Mouse (Mus musculus): ENCODE measurements at regions not wholly inside any gene's neighbourhood (a gene's known extent, or its start where the extent isn't known, plus 50 kb on each side); places are given as distances from the start of the nearest gene placed in this dataset.

DNA sequence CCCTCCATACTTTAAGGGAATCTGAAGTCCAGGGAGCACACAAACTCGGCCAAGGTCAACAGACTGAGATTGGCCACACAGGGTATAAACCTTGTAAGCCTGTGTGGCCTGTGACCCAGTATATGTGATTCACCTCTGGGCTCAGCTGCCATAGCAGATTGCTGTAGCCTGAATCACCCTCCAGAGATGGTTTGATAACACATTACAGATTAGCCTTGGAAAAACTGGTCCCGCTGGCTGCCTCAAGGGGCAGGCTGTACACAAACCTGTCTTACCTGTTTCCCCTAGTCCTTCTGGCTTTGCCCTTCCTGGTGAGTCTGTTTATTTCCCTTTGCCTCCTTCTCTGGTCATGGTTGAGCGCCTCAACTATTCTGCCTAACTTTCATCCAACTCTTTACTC lies 91.0 kb upstream of the Gm9972 start:
- no peak for DNase-seq (ENCODE audit: low spot score in 2 of 2)

DNA sequence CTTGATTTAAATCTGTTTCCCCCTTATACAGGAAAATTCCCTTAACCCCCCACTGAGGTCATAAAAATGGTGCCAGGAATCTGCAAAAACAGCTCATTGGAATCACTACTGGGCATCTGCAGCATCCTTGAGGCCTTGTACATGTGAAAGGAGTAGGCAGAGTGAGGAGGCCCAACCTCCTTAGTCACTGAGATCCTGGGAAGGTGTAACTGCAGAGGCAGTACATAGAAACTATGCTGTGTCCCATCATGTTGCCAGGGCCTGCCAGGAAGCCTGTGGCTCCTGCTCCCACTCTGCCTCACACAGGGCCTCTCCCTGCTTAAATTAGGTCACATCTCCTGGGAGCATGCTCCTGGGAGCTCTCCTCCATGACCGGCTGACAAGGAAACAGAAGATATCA lies 85.7 kb upstream of the Gm9972 start:
- no peak for DNase-seq (ENCODE audit: low spot score in 2 of 2)

DNA sequence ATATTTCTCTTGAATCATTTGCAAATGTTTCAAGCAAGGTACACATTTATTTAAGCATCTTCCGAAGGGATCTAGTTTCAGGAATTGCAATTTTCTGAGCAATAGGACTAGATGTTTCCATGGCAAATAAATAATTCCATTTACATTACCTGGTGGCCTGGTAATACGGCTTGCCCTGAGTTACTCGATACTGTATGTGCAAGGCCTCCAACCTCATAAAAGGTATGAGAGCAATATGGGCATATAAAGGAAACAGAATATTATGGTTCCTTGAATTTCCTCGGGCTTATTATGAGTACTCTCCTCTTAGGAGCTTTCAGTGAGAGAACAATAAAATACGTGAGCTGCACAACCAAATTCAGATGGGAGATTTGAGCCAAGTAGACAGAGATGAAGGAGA lies 81.4 kb upstream of the Gm9972 start:
- no peak for DNase-seq (ENCODE audit: low spot score in 2 of 2)

DNA sequence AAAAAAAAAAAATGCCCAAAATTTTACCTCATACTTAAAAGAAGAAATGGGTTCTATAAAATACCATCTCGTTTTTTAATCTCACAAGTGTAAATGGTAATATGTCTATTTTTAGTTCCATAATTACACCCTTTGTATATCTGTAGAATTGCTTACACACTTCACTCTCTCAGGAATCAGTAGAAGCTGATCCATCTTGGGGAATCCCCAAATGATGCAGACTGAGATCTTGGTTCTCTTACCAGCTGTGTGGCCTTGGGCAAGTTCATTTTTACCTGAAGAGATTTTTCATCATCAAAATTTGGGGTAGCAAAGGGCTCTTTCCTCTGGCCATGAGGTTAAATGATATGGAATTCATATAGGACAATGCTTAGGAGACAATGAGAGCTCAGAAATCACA lies 69.8 kb upstream of the Gm9972 start:
- no peak for DNase-seq (ENCODE audit: low spot score in 2 of 2)

DNA sequence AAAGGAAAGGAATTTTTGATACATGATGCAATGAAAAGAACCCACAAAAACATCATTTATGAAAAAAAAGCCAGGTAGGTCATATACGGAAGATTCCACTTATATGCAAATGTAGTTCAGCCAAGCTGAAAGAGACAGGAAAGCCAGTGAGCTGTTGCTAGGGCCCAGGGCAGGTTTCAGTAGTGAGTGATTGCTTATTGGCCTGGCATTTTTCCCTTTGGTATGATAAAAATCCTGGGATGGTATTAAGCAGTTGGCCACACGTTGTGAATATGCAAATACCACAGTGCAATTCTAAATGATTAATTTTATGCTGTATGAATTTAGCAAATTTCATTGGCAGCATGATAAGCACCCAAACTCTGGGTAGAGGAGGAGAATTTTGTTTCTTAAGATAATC lies 57.3 kb upstream of the Gm9972 start:
- DNase-seq (ENCODE audit: low spot score in 2 of 2): no peak
